Comparison of ENCODE assay signal across 21 mouse cellular contexts in genomic region chr12:69495776-69496175, GRCm38 (mm10).
A peak's percentile ranks its signal among the peaks of the same experiment; 100 is the strongest.
DNase-seq lines count a peak whose midpoint lies in the region; ATAC-seq and TF ChIP-seq lines count a peak whose summit lies in the region.
"Had no signal": no experiment of that assay in that cellular context is flagged by ENCODE, and none has a peak within 500 bp of the region (broad histone marks: within the 10 kb centered on the region; RNA-seq: fewer than 3 reads in every experiment).

No protein-coding gene starts in this region.

- H3K27ac ChIP-seq in intestine, embryonic 15.5 days = 0 out of 2 replicates have a peak overlapping the region, but pooled peaks have one; percentile 15
- no peak overlapping the region for H3K27ac ChIP-seq in intestine, postnatal 0 days (ENCODE audit: low read depth, low read length)
- H3K27ac ChIP-seq: hindbrain, embryonic 15.5 days; left cerebral cortex, adult 2 months; limb, embryonic 10.5 days had no signal

- H3K27me3 ChIP-seq in intestine, embryonic 15.5 days (replicated peaks) = no peaks in the 10 kb centered on the region
- no peaks in the 10 kb centered on the region for H3K27me3 ChIP-seq in intestine, postnatal 0 days (replicated peaks; ENCODE audit: control insufficient read depth, insufficient read depth, low read length)
- H3K27me3 ChIP-seq in megakaryocyte, embryonic 14.5 days (replicated peaks) = peaks cover 5% of the 10 kb centered on the region

- H3K9ac ChIP-seq in intestine, embryonic 15.5 days = no peak overlapping the region
- H3K9ac ChIP-seq in intestine, postnatal 0 days (ENCODE audit: low read depth, low read length) = no peak overlapping the region
- H3K9ac ChIP-seq: hindbrain, embryonic 15.5 days; liver, postnatal 0 days had no signal

- 88% methylated on average over 5 of the region's 5 CpGs for WGBS in intestine, embryonic 15.5 days
- 81% methylated on average over 5 of the region's 5 CpGs for WGBS in intestine, postnatal 0 days

- TF ChIP-seq CTCF in intestine, postnatal 0 days (IDR thresholded peaks at IDR 0.05; ENCODE audit: low read depth) = no peak

- no peaks in the 10 kb centered on the region for H3K9me3 ChIP-seq in intestine, embryonic 15.5 days
- no peaks in the 10 kb centered on the region for H3K9me3 ChIP-seq in intestine, postnatal 0 days (ENCODE audit: control insufficient read depth)
- H3K9me3 ChIP-seq in megakaryocyte, embryonic 14.5 days = no peaks in the 10 kb centered on the region
- H3K9me3 ChIP-seq: G1E; hindbrain, embryonic 15.5 days; limb, embryonic 10.5 days had no signal

- peaks cover 16% of the 10 kb centered on the region for H3K4me1 ChIP-seq in intestine, embryonic 15.5 days (replicated peaks)
- peaks cover 8% of the 10 kb centered on the region; the same call in 1 of the 2 replicates for H3K4me1 ChIP-seq in intestine, postnatal 0 days (replicated peaks; ENCODE audit: control insufficient read depth, insufficient read depth, low read length)
- H3K4me1 ChIP-seq in megakaryocyte, embryonic 14.5 days = peaks cover 30% of the 10 kb centered on the region

- peak; percentile 88 for DNase-seq in heart, adult 11 months
- no peak for DNase-seq in heart, postnatal 36 days
- no peak for DNase-seq in cerebellum, adult 11-12 months
- no peak for DNase-seq in embryo, embryonic 11 days
- DNase-seq: adrenal gland, postnatal 36 days; cerebellum, adult 18-20 months; cerebellum, postnatal 25 days; gastrocnemius, postnatal 36 days; kidney, adult 18-20 months; kidney, postnatal 25 days; liver, postnatal 0 days had no signal

- H3K4me3 ChIP-seq in intestine, embryonic 15.5 days (replicated peaks) = no peak overlapping the region
- H3K4me3 ChIP-seq in intestine, postnatal 0 days (ENCODE audit: low read depth, low read length) = no peak overlapping the region
- peak overlapping the region; percentile 2 for H3K4me3 ChIP-seq in megakaryocyte, embryonic 14.5 days (replicated peaks)
- H3K4me3 ChIP-seq: hindbrain, embryonic 15.5 days; left cerebral cortex, adult 2 months; limb, embryonic 10.5 days had no signal

- H3K4me2 ChIP-seq in intestine, embryonic 15.5 days (replicated peaks) = no peak overlapping the region
- H3K4me2 ChIP-seq in intestine, postnatal 0 days (replicated peaks; ENCODE audit: low read depth) = no peak overlapping the region
- H3K4me2 ChIP-seq: hindbrain, embryonic 15.5 days had no signal

- H3K36me3 ChIP-seq in intestine, embryonic 15.5 days = no peaks in the 10 kb centered on the region
- H3K36me3 ChIP-seq in intestine, postnatal 0 days (ENCODE audit: control insufficient read depth, insufficient read depth) = no peaks in the 10 kb centered on the region
- H3K36me3 ChIP-seq in megakaryocyte, embryonic 14.5 days (replicated peaks; ENCODE audit: low read length) = no peaks in the 10 kb centered on the region
- H3K36me3 ChIP-seq: G1E; hindbrain, embryonic 15.5 days; limb, embryonic 10.5 days had no signal

- no peak for ATAC-seq in intestine, embryonic 15.5 days
- no peak for ATAC-seq in intestine, postnatal 0 days
- ATAC-seq in megakaryocyte, adult 5-6 weeks (ENCODE audit: poor library complexity, severe bottlenecking) = no peak
- ATAC-seq: forebrain, embryonic 14.5 days; liver, postnatal 0 days; midbrain, embryonic 16.5 days had no signal

- intact Hi-C loops in heart, postnatal 36 days (cut with DNase I) = loop anchor here (2.0 kb wide), 1 partner anchor 47 kb away; no protein-coding TSS in a partner anchor
